Mouse (Mus musculus): ENCODE data around the gene Flt3.

The Flt3 gene

GRCm38 (mm10) chr5:147307398-147307785 lies 92.9 kb downstream of the Flt3 start:
- DNase-seq: no peak

- no peak for DNase-seq
Measured at GRCm38 (mm10) chr5:147306638-147307397, 93.5 kb downstream of the Flt3 start, which contains the start of gene Cdx2. Gene Cdx2, minus strand, starts transcription at chr5:147307270.

GRCm38 (mm10) chr5:147305856-147306637 lies 94.2 kb downstream of the Flt3 start:
- DNase-seq: no peak

- DNase-seq: no peak
Measured at GRCm38 (mm10) chr5:147305166-147305565, 95.1 kb downstream of the Flt3 start.

- no peak for DNase-seq
Measured at GRCm38 (mm10) chr5:147304276-147305155, 95.8 kb downstream of the Flt3 start.

- no peak for DNase-seq
Measured at GRCm38 (mm10) chr5:147302746-147303400, 97.4 kb downstream of the Flt3 start.

- no peak for DNase-seq
Measured at GRCm38 (mm10) chr5:147302141-147302540, 98.1 kb downstream of the Flt3 start.

- DNase-seq: no peak
Measured at GRCm38 (mm10) chr5:147301781-147302070, 98.6 kb downstream of the Flt3 start.

GRCm38 (mm10) chr5:147300917-147301780 lies 99.1 kb downstream of the Flt3 start:
- no peak for DNase-seq

- DNase-seq: no peak
Measured at GRCm38 (mm10) chr5:147300001-147300363, 100.3 kb downstream of the Flt3 start.

GRCm38 (mm10) chr5:147299255-147300000 lies 100.9 kb downstream of the Flt3 start:
- peak; percentile 27 for DNase-seq

- no peak for DNase-seq
Measured at GRCm38 (mm10) chr5:147297249-147297648, 103.0 kb downstream of the Flt3 start.

GRCm38 (mm10) chr5:147294121-147294520 lies 106.2 kb downstream of the Flt3 start:
- DNase-seq: no peak

GRCm38 (mm10) chr5:147293127-147293910 lies 107.0 kb downstream of the Flt3 start:
- DNase-seq: peak; percentile 60

- no peak for DNase-seq
Measured at GRCm38 (mm10) chr5:147292506-147293120, 107.7 kb downstream of the Flt3 start.

GRCm38 (mm10) chr5:147291764-147292505 lies 108.4 kb downstream of the Flt3 start:
- no peak for DNase-seq

- DNase-seq: no peak
Measured at GRCm38 (mm10) chr5:147284365-147284764, 115.9 kb downstream of the Flt3 start.

Data from kidney, postnatal 14 days (tissue).